Mouse (Mus musculus) gastrocnemius, postnatal 10 days (tissue): ENCODE data around the gene Slc25a11. TPM values are rescaled to one million over a fixed set of nuclear protein-coding genes. Genes with fewer than 3 reads are reported as not detected.

ENCODE experiments used
- DNase-seq: peaks from one replicate; pipeline ENCODE4 v3.0.0; 2021; ENCODE audit warnings: mixed read lengths
- total RNA-seq, 2 experiments: library from RNA; stranded (reverse); gene quantifications; 2 replicates each; pipeline ENCODE4 v1.2.3; 2021

Slc25a11 gene
- total RNA-seq, 2 experiments from 2014 or later: 252 to 283 TPM

DNA sequence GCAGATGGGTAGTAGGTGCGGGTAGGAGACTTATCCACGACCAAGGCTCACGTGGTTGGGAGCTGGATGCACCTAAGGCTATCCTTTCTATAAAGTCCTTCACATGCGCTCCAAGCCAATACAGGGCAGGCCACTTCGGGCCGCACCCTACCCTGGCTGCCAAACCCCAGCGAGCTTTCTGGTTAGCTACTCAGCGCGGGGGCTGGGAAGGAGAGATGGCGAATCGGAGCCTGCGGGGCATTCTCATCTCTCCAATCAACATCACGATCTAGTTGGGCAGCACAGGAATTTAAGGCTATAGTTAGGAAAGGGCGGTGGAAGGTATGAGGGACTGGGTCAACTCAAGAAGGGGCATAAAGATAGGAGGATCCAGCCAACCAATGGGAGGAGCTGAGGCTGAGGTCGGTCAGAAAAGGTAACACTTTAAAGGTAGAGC, 21.1 kb upstream of the Slc25a11 start:
- peak; percentile 71 for DNase-seq

DNA sequence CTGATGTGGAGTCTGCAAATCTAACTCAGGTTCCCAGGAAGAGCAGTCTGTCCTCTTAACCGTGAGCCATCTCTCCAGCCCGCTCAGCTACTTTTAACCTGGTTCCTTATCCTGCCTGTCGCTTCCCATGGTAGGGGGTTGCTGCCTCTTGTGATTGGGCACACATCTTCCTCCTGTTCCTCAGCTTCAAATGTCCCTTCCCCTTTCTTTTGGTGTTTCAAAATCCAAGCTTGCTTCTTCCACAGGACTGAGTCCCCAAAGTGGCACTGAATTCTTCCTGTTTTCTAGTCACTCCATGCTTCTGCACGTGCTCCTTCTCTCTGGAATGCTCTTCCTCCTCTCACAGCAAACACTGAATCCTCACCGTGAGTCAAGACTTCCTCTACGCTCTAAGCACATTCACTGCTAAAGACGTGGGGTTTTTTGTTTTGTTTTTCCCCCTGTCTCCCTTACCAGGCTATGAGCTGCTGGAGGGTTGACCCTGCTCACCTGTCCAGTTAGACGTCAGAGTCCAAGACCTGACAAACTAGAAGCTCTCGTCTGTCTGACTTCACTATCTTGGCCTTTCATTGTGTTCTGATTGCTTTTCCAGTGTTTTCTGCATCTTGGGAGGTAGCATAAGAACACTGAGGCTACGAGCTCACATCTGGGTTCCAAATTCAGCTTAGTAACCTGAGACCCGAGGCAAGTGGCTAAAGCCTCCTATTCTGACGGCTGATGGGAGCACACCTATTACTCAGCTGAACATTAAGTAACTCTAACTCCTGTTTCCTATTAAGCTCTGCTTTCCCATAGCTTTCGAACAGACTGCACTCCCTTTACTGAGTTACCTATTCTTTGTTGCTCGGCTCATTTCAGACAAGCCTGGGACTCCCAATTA, 20.2 kb upstream of the Slc25a11 start:
- DNase-seq: no peak

DNA sequence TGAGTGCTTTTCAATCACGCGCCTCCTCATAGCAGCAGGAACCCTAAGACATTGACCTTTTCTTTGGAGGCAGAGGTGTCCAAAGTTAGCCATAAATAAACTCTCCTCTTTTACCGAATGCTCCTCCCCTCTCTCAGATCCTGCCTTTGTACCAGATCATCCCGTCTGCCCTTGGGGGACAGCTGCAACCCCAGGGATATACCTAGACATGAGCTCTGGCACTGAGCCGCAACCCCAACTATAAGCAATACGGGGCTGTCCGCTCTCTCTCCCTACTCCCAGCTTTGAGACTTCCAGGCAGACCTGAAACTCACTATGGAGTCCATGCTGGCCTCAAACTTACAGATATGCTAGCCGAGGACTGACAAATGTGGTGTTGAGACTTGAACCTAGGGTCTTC, 19.4 kb upstream of the Slc25a11 start:
- DNase-seq: no peak

DNA sequence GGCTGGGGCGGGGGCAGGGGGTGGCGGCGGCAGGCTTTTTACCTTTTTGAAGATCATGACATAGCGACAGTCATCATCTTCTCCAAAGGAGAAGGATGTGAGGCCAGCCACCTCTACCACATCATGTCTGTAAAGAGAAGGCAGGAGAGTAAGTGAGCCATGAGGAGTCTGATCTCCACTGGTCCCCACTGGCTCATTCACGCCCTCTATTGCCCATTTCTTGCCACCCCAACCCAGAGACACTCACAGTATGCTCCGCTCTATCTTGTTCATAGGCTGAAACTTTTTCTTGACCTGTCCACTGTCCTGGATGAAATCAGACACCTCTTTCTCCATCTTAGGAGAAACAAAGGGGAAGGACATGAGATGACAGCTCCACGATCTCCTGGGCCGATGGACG, 17.5 kb upstream of the Slc25a11 start:
- DNase-seq: no peak

DNA sequence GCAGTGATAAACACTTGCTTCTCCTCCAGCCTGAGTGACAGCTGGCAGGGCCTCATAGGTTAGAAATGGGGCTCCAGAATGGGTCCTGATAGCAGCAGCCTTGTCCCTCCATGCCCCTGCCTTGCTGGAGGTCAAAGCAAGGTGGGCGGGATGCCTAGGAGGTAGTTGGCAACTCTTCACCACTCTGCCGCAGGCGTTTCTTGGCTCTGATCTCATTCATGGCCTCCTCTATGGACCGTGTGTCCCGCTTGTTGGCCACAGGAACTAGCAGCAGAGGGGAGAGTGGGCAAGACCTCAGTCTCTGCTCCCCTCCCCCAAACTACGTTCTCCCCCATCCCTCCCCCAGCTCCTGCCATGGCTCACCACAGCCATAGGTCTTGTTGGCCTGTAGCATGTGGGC, 16.7 kb upstream of the Slc25a11 start:
- no peak for DNase-seq

DNA sequence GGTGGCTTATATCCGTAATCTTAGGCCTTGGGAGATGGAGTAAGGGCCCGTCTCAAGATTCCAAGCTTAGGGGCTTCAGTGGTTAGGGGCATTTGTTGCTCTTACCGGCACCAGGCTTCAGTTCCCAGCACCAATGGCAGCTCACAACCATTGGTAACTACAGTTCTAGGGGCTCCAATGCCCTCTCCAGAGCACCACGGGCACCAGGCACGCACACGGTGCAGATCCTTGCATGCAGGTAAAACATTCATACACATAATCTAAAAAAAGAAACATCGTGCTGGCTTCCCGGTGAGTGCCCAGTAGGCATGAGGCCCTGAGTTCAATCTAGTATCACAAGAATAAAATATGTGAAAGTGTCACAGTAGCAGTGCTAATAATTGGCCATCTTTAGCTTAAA, 15.8 kb upstream of the Slc25a11 start:
- no peak for DNase-seq

DNA sequence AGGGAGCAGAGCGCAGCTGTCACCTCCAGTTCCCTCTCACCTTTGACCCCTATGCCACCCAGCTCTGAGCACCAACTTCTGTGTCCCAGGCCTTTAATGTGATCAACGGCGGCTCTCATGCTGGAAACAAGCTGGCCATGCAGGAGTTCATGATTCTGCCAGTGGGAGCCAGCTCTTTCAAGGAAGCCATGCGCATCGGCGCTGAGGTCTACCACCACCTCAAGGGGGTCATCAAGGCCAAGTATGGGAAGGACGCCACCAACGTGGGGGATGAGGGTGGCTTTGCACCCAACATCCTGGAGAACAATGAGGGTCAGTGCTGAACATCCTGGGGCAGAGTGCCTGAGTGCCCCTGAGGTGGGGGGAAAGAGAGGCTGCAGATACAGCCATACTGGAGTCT, 13.3 kb upstream of the Slc25a11 start:
- no peak for DNase-seq

DNA sequence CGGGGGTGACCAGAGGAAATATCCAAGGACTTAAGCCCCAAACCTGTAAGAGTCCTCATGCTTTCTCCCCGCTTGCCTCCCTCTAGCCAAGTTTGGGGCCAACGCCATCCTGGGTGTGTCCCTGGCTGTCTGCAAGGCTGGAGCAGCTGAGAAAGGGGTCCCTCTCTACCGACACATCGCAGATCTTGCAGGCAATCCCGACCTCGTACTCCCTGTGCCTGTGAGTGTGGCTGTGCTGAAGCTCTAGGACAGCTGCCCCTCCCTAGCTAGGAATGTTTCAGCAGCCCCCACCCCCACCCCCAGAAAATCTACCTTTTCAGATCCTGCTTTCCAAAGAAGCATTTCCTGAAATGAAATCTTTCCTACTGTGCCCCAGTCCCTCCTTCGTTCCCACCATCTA, 11.7 kb upstream of the Slc25a11 start:
- no peak for DNase-seq

DNA sequence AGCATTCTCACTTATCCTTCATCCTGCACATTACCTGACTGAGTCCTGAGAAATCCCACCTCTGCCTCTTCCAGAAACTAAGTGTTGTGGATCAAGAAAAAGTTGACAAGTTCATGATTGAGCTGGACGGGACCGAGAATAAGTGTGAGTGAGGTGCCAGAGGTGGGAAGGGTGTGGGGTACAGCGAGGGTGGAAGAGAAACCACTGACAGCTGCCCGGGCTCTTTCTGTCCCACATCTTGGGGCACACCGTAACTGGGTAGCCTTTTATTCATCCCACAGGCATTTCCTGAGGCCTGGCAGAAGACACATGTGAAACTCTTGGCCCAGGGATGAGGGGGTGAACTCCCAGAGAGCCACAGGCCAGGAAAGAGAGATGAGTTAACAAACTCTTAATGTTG, 11.2 kb upstream of the Slc25a11 start:
- DNase-seq: no peak

DNA sequence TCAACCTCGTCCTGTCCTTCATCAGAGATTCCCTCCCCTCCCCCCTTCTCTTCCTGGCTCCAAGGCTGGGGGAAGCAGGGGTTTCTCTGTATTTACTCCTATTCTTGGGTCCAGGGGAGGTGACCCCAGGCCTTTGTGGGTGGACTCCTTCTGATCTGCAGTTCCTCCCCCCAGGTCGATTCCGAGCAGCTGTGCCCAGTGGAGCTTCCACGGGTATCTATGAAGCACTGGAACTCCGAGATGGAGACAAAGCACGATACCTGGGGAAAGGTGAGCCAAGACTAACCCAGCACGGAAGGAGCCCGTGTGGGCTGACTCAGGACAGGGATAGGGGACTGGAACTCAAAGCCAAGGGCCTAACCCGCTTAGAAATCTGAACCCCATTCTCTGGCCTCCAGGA, 10.7 kb upstream of the Slc25a11 start:
- DNase-seq: no peak

DNA sequence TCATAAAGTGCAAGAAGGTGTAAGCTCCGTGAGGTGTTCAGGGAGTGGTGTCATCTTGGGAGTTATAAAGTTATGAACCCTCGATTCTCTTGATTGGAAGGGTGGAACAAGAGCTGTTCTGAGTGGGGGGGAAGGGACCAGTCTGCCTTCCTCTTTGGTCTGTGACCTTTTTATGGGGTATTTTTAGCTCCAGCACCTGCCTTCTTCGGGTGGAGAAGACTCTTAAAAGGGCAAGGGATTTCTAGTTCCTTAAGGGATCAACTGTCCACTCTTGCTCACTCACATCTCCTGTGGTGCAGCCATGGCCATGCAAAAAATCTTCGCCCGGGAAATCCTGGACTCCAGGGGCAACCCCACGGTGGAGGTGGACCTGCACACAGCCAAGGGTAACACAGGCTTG, 10.3 kb upstream of the Slc25a11 start:
- no peak for DNase-seq

DNA sequence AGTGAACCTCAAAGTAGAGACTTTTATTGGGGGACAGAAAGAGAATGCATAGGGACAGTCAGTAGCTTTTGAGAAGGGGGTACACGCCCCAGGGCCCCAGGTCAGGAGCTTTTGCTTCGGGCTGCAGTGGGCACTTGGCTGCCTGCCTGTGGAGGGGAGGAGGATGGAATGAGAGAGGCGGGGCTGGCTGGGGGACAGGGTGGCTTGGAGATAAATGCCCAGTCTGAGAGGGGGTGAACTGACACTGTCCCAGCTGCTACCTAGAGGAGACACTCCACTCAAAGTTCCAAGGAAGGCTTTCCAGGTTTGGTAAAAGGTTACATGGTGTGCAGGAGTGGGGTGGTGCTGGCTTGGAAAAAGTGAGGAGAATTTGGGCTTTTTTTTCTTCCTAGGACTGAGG, 9.7 kb upstream of the Slc25a11 start, which contains the start of gene Eno3:
TSS of gene Eno3 (plus strand) at position 239 of the 400 bp plus-strand sequence.
- DNase-seq: peak; percentile 77

DNA sequence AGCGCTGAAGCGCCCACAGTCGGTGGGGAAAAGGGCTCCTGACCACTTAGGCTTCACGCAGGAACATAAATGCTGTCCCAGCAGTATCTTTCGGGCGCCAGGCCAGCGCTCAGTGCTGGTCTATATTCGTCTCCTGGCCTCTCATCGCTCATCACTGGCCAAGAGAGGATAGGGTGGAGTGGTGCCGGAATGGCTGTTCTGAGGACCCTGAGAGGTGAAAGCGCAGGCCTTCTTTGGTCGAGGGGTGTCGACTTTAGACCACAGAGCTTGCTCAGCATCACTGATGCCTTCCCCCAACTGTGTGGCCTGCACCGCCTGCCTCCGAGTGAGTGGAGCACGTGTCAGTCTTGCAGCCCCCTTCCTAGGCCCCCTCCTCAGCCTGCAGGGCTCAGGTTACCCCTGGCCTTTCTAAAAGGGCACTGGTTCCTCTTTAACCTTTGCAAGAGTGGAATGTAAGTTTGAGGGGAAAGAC, 9.2 kb upstream of the Slc25a11 start:
- peak; percentile 86 for DNase-seq

DNA sequence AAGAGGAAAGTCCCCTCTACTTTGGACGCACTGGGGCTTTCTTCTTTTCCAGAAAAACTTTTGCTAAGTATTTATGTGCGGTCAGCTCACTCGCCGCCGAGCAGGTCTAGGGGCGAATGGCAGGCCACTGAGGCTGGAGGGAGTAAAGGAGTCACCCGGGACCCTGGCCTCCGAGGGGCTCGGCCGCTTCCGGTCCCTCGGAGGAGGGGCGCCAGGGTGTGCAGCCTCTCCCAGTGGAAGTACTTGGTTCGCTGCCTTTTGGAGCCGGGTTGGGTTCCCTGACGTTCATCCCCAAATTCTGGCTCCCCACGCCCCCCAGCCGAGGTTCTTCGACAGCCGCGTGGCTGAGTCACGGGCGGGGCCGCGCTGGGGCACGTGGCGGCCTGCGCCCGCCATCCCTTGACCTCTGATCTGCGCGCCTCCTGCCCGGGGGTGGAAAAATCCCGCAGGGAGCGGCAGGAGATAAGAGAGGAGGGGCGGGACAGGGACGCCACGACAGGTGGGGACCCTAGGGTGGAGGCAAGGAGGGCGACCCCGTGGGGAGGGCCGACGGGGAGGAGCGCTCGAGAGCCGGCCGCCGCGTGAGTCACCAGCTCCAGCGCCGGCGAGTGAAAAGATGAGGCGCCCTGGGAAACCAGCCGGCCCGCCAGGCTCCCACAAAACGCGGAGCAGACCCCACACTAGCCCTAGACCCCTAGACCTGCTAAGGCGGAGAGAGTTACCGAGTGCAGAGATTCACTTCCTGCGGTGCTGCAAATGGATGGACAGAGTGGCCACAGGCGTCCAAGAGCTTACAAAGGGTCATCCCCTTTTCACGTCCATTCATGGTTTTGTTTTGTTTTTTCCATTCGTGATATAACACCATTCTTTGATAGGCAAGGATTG, 8.5 kb upstream of the Slc25a11 start:
- peak; percentile 73 for DNase-seq

DNA sequence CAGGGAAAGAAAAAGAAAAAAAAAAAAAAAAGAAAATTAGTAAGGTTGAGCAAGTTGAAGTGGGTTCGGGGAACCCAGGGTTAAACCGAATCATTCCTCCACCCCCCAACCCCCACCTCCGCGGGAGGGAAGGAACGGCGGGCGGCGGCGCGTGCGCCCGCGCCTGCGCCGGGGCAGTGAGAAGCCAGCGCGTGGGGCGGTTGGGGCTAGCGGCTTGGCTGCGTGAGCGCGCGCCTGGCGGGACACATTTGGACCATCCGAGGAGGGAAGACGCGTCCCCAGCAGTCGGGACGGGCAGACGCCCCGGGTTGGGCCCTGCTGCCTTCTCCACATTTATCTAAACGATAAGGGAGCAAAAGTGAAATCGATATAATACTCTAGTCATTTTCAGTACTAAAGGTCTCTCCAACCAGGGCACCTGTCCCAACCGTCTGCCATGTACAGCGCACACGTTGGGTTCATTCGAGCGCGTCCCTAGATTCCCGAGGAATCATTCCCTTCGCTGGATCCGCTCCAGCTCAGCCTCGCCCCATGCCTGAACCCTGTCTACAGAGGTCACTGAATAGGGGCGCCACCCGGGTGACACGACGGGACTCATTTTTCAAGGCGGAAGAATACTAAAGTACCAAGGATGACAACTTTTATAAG, 7.8 kb upstream of the Slc25a11 start:
- peak; percentile 87 for DNase-seq

DNA sequence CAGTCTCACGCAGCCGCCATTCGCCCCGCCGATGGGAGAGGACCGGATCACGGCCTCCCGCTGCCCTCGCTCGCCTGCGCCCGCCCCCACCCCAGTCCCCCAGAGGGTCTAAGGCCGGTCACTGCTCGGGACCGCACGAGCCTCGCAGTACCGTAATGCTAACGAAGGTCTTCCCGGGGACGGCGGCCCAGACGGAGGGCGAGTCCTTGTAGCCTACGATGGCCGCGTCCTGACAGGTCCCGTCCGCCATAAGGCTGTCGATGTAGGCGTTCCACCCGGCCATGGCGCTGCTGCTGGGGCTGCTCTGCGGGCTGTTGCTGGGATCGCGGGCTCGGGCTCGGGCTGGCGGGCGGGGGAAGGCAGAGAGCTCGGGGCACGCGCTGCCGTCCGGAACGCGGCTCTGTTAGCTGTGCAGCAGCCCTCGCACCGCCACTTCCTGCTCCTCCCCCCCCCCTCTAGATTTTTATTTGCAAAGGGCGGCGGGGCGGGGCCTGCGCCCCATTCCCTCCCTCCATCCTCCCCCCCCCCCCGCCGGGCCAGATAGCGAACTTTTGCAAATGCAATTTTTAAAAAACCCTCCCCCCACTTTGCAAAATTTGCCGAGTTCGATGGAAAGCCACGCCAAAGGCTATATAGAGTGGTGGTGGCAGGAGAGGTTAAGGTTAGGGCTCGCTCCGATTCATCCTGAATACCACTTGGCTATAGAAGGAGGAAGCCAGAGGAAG, 7.1 kb upstream of the Slc25a11 start, which contains the start of gene Pfn1:
TSS of gene Pfn1 (minus strand) at position 447 of the 725 bp plus-strand sequence.
- DNase-seq: peak; percentile 80

DNA sequence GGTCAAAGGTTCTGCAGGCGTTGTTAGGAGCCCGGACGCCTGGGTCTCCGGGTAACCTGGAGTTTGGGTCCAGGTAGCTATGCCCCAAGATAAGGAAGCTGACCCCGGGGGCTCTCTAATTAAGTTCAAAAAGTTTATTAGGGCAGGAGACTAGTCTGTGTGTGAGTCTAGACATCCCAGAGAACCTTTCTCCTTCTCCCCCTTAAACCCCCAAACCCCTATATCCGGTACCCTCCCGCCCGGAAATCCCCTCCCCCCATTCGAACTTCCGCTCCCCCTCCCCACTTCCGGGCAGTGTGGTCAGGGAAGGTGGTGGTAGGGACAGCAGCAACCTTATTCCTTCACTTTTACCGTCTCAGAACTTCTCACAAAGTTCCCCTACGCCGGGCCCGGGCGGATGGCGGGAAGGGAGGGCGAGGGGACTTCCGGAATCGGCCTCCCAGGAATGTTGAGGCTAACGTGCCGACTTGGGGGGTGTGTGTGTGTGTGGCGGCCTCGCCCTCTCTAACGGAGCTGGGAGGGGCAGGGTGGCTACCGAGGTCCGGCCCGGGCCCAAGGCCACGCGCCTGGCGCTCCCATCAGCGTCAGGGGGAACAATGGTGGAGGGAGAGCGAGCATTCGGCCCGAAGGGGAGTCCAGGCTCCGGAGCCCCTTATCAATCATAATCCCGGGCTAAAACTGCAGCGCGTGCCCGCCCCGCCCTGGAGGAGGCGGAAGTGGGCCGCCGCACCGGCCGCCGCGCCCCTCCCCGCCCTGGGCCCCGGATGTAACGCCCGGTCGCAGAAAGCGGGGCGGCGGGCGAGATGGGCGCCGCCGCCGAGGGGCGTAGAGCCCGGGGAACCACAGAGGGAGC, 6.3 kb upstream of the Slc25a11 start:
- peak; percentile 74 for DNase-seq

DNA sequence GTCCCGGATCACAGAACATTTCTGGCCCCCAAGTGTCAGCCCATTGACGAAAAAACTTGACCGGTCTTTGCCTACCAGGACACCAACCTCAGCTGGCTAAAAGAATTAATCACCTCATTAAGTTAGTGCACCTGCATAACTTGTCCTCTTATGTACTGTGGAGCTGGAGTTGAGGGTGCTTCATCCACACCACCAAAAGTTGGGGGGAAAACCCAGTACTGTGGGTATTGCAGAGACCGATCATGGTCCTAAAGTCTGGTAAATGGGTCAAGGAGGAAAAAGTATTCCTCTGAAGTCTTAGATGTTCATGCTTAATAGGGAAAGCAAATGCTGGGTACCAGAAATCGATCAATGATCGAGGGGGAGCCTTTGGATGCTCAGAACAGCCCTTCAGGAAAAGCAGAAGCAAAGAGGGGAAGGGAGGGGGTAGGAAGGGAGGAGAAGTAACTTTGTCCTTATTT, 5.6 kb upstream of the Slc25a11 start:
- no peak for DNase-seq

DNA sequence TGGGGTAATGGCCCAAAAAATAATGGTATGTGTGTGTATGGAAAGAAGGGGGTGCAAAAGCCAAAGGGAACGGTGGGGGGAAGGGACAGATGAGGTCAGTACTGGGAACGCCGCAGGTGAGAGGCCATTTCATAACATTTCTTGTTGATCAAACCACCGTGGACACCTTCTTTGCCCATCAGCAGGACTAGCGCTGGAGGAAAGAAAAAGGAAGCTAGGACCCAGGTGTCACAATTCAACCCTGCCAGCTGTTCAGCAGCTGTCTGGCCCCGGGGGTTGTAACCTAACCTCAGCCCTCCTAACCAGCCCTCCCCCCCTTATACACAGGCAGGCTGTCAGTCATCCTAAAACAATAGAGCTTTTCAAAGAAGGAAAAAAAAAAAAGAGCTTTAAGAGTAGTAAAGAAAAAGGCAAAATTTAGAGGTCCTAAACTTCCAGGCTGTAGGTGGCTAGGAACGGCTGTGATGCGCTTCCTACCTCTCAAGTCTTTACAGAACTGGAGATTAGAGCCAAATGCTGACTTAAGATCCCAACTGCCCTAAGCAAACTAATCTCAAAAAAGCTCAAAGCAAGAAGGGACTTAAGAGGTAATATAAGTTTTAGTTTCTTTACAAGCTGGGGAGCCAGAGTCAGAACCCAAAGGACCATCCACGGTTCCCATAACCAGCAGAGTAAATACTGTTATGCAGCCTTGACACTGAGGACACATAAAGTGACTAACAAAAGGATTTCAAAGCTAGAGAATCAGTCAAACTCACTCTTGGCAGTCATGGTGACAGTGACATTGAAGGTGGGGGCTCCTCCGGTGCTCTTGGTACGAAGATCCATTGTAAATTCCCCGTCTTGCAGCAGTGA, 5.0 kb upstream of the Slc25a11 start:
- DNase-seq: no peak

DNA sequence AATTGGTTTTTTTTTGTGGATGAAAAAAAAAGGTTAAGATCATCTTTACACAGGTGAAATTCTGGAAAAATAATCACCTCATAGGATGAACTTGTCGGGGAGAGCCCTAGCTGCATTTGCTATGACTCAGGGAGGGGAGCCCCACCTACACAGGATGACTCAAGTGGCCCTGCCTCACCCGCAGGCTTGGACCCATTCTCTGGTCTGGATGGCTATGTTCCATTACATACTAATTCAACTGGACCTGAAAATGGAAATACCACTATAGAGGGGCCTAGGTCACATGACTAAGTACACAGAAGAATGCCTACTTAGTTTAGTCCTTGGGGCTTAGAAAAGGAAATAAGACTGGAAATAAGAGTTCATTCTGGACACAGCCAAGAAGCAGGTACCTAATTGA, 4.1 kb upstream of the Slc25a11 start:
- no peak for DNase-seq
